Mouse (Mus musculus): ENCODE results near the gene Prss27. TPM values are rescaled to one million over a fixed set of nuclear protein-coding genes. Genes with fewer than 3 reads are reported as not detected.
"Not testable (repeated sequence)": the region's sequence is repeated elsewhere in the genome, so short reads cannot be mapped to it uniquely, and the experiment has no call there.

Gene Prss27
- polyA plus RNA-seq, 1 experiment from 2014 or later, result 0.46 TPM

- no peak for ATAC-seq (ENCODE audit: insufficient number of reproducible peaks, insufficient read depth, low FRiP score, low read depth)
- 89% methylated on average over 3 of the region's 3 CpGs for WGBS
- H3K4me2 ChIP-seq (replicated peaks; ENCODE audit: low read depth, low read length), result no peak overlapping the region
- no peak overlapping the region for H3K27ac ChIP-seq (ENCODE audit: low read length)
- no peak overlapping the region for H3K4me3 ChIP-seq (ENCODE audit: low read depth, low read length)
- peaks cover 11% of the 10 kb centered on the region for H3K4me1 ChIP-seq (ENCODE audit: control insufficient read depth, insufficient read depth, low read length)
- no peaks in the 10 kb centered on the region; the same call in 1 of the 2 replicates for H3K36me3 ChIP-seq (ENCODE audit: control insufficient read depth, insufficient read depth, low read length)
- no peak overlapping the region for H3K9ac ChIP-seq (replicated peaks; ENCODE audit: low read depth, low read length)
- H3K27me3 ChIP-seq (ENCODE audit: control insufficient read depth, insufficient read depth, low read length), result no peaks in the 10 kb centered on the region
- no peaks in the 10 kb centered on the region for H3K9me3 ChIP-seq (ENCODE audit: control insufficient read depth, low read depth, low read length)
Measured at GRCm38 (mm10) chr17:24069531-24069930, 31.6 kb downstream of the Prss27 start.

- Histone ChIP-seq H3K27me3 (ENCODE audit: control insufficient read depth, insufficient read depth, low read length) (no peaks in the 10 kb centered on the region), H3K9ac (replicated peaks; ENCODE audit: low read depth, low read length) (peak within 1 kb of the TSS; percentile 91), H3K36me3 (ENCODE audit: control insufficient read depth, insufficient read depth, low read length) (peaks cover 14% of the 10 kb centered on the region), H3K4me2 (replicated peaks; ENCODE audit: low read depth, low read length) (peak within 1 kb of the TSS; percentile 46), H3K27ac (ENCODE audit: low read length) (peak within 1 kb of the TSS; percentile 69; the same call in 1 of the 2 replicates), H3K4me1 (ENCODE audit: control insufficient read depth, insufficient read depth, low read length) (peaks cover 11% of the 10 kb centered on the region), H3K4me3 (ENCODE audit: low read depth, low read length) (peak within 1 kb of the TSS; percentile 96), H3K9me3 (ENCODE audit: control insufficient read depth, low read depth, low read length) (no peaks in the 10 kb centered on the region)
- ATAC-seq (ENCODE audit: insufficient number of reproducible peaks, insufficient read depth, low FRiP score, low read depth), result peak; percentile 97
- WGBS, result under 1% methylated on average over 62 of the region's 62 CpGs
Measured at GRCm38 (mm10) chr17:24072919-24073696, 35.2 kb downstream of the Prss27 start, which contains the start of gene Kctd5. Gene Kctd5 (minus strand): TSS chr17:24073485.

GRCm38 (mm10) chr17:24077101-24077500 is 39.2 kb downstream of the Prss27 start:
- Histone ChIP-seq H3K27me3 (ENCODE audit: control insufficient read depth, insufficient read depth, low read length) (no peaks in the 10 kb centered on the region), H3K9me3 (ENCODE audit: control insufficient read depth, low read depth, low read length) (no peaks in the 10 kb centered on the region), H3K9ac (replicated peaks; ENCODE audit: low read depth, low read length) (no peak overlapping the region), H3K36me3 (ENCODE audit: control insufficient read depth, insufficient read depth, low read length) (peaks cover 35% of the 10 kb centered on the region), H3K4me1 (ENCODE audit: control insufficient read depth, insufficient read depth, low read length) (peaks cover 3% of the 10 kb centered on the region), H3K4me3 (ENCODE audit: low read depth, low read length) (no peak overlapping the region), H3K27ac (ENCODE audit: low read length) (no peak overlapping the region), H3K4me2 (replicated peaks; ENCODE audit: low read depth, low read length) (no peak overlapping the region)
- 84% methylated on average over 2 of the region's 2 CpGs for whole genome bisulfite sequencing
- no peak for ATAC-seq (ENCODE audit: insufficient number of reproducible peaks, insufficient read depth, low FRiP score, low read depth)

DNA sequence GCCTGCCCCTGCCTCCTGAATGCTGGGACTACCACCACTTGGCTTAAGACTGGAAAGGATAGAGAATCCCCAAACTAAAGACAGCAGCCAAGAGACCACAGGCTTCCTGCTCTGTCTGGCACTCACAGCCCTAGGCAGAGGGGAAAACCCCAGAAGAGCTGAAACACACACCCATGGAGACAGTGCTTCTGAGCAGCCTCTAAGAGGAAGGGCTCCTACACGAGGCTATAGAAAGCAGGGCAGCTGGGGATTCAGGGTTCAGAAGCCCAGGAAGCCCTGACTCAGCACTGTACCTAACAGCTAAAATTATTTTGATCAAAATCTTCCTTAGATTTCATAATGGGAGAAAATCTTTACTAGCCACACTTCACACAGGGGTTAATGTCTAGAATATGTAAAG is 46.6 kb downstream of the Prss27 start:
- H3K36me3 ChIP-seq (ENCODE audit: control insufficient read depth, insufficient read depth, low read length), result peaks cover 35% of the 10 kb centered on the region
- 43% methylated on average over 1 of the region's 1 CpGs for WGBS

DNA sequence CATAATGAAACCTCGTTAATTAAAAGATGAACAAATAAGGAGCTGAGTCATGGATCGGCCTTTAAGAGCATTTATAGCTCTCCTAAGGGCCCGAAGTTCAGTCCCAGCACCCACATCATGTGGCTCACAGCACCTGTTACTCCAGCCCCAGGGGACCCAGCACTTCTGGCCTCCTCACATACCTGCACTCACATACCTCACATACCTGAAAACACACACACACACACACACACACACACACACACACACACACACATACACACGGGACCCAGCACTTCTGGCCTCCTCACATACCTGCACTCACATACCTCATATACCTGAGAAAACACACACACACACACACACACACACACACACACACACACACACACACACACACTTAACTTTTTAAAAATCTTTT is 48.5 kb downstream of the Prss27 start:
- not testable (repeated sequence) for H3K4me2 ChIP-seq (replicated peaks; ENCODE audit: low read depth, low read length); H3K4me3 ChIP-seq (ENCODE audit: low read depth, low read length); H3K9me3 ChIP-seq (ENCODE audit: control insufficient read depth, low read depth, low read length); H3K27me3 ChIP-seq (ENCODE audit: control insufficient read depth, insufficient read depth, low read length); H3K4me1 ChIP-seq (ENCODE audit: control insufficient read depth, insufficient read depth, low read length); H3K27ac ChIP-seq (ENCODE audit: low read length); ATAC-seq (ENCODE audit: insufficient number of reproducible peaks, insufficient read depth, low FRiP score, low read depth); H3K9ac ChIP-seq (replicated peaks; ENCODE audit: low read depth, low read length)
- H3K36me3 ChIP-seq (ENCODE audit: control insufficient read depth, insufficient read depth, low read length), result peaks cover 32% of the 10 kb centered on the region
- WGBS, result 74% methylated on average over 4 of the region's 4 CpGs

More for the DNA sequence above, 46.6 kb downstream of the Prss27 start:
- Histone ChIP-seq H3K27me3 (ENCODE audit: control insufficient read depth, insufficient read depth, low read length) (no peaks in the 10 kb centered on the region), H3K9me3 (ENCODE audit: control insufficient read depth, low read depth, low read length) (no peaks in the 10 kb centered on the region), H3K4me3 (ENCODE audit: low read depth, low read length) (no peak overlapping the region), H3K9ac (replicated peaks; ENCODE audit: low read depth, low read length) (no peak overlapping the region), H3K27ac (ENCODE audit: low read length) (no peak overlapping the region), H3K4me1 (ENCODE audit: control insufficient read depth, insufficient read depth, low read length) (no peaks in the 10 kb centered on the region), H3K4me2 (replicated peaks; ENCODE audit: low read depth, low read length) (no peak overlapping the region)
- ATAC-seq (ENCODE audit: insufficient number of reproducible peaks, insufficient read depth, low FRiP score, low read depth), result no peak

- Histone ChIP-seq H3K27me3 (ENCODE audit: control insufficient read depth, insufficient read depth, low read length) (no peaks in the 10 kb centered on the region), H3K4me3 (ENCODE audit: low read depth, low read length) (no peak overlapping the region), H3K4me1 (ENCODE audit: control insufficient read depth, insufficient read depth, low read length) (no peaks in the 10 kb centered on the region), H3K4me2 (replicated peaks; ENCODE audit: low read depth, low read length) (no peak overlapping the region), H3K36me3 (ENCODE audit: control insufficient read depth, insufficient read depth, low read length) (peaks cover 35% of the 10 kb centered on the region), H3K9me3 (ENCODE audit: control insufficient read depth, low read depth, low read length) (no peaks in the 10 kb centered on the region), H3K9ac (replicated peaks; ENCODE audit: low read depth, low read length) (no peak overlapping the region), H3K27ac (ENCODE audit: low read length) (no peak overlapping the region)
- 95% methylated on average over 1 of the region's 1 CpGs for WGBS
- ATAC-seq (ENCODE audit: insufficient number of reproducible peaks, insufficient read depth, low FRiP score, low read depth), result no peak
Measured at GRCm38 (mm10) chr17:24090575-24090974, 52.6 kb downstream of the Prss27 start.

Small RNAs within 50 kb of the gene (microRNA-seq; reads per million reads assigned to microRNA genes)
- not detected for gene Gm27700

Other genes with a start within 250 kb of the Prss27 start
- 513 and 521 TPM in 2 replicates for gene Srrm2, start 247.6 kb upstream of the Prss27 start, polyA plus RNA-seq (2014; fragmentation: Nextera tagmentation; extraction: Ambion mirVana)
- 1,042 and 1,209 TPM in 2 replicates for gene Elob, start 209.0 kb upstream of the Prss27 start, polyA plus RNA-seq (2014; fragmentation: Nextera tagmentation; extraction: Ambion mirVana)
- not detected in 2 replicates for gene Prss33, start 202.1 kb upstream of the Prss27 start, polyA plus RNA-seq (2014; fragmentation: Nextera tagmentation; extraction: Ambion mirVana)
- 1.1 and 1.6 TPM in 2 replicates for gene Prss32, start 194.3 kb upstream of the Prss27 start, polyA plus RNA-seq (2014; fragmentation: Nextera tagmentation; extraction: Ambion mirVana)
- 1.1 and 2.3 TPM in 2 replicates for gene Prss41, start 194.0 kb upstream of the Prss27 start, polyA plus RNA-seq (2014; fragmentation: Nextera tagmentation; extraction: Ambion mirVana)
- gene Prss21, start 170.1 kb upstream of the Prss27 start, polyA plus RNA-seq (2014; fragmentation: Nextera tagmentation; extraction: Ambion mirVana), result not detected in 2 replicates
- not detected in 2 replicates for gene Dcpp1, start 157.3 kb upstream of the Prss27 start, polyA plus RNA-seq (2014; fragmentation: Nextera tagmentation; extraction: Ambion mirVana)
- not detected in 2 replicates for gene Dcpp2, start 157.3 kb upstream of the Prss27 start, polyA plus RNA-seq (2014; fragmentation: Nextera tagmentation; extraction: Ambion mirVana)
- gene Dcpp3, start 120.7 kb upstream of the Prss27 start, polyA plus RNA-seq (2014; fragmentation: Nextera tagmentation; extraction: Ambion mirVana), result not detected in 2 replicates
- not detected in 2 replicates for gene Sbp, start 96.5 kb upstream of the Prss27 start, polyA plus RNA-seq (2014; fragmentation: Nextera tagmentation; extraction: Ambion mirVana)
- gene Sbpl, start 82.9 kb upstream of the Prss27 start, polyA plus RNA-seq (2014; fragmentation: Nextera tagmentation; extraction: Ambion mirVana), result not detected in 2 replicates
- not detected in 2 replicates for gene Prss30, start 57.6 kb upstream of the Prss27 start, polyA plus RNA-seq (2014; fragmentation: Nextera tagmentation; extraction: Ambion mirVana)
- gene Prss22, start 40.0 kb upstream of the Prss27 start, polyA plus RNA-seq (2014; fragmentation: Nextera tagmentation; extraction: Ambion mirVana), result 1.9 and 3.1 TPM in 2 replicates
- gene Kctd5, start 35.3 kb downstream of the Prss27 start, polyA plus RNA-seq (2014; fragmentation: Nextera tagmentation; extraction: Ambion mirVana), result 58.1 and 61.0 TPM in 2 replicates
- gene Pdpk1, start 112.8 kb downstream of the Prss27 start, polyA plus RNA-seq (2014; fragmentation: Nextera tagmentation; extraction: Ambion mirVana), result 43.9 and 44.3 TPM in 2 replicates
- 28.2 and 29.7 TPM in 2 replicates for gene Amdhd2, start 125.6 kb downstream of the Prss27 start, polyA plus RNA-seq (2014; fragmentation: Nextera tagmentation; extraction: Ambion mirVana)
- gene Atp6v0c, start 131.6 kb downstream of the Prss27 start, polyA plus RNA-seq (2014; fragmentation: Nextera tagmentation; extraction: Ambion mirVana), result 506 and 549 TPM in 2 replicates
- gene Tbc1d24, start 167.4 kb downstream of the Prss27 start, polyA plus RNA-seq (2014; fragmentation: Nextera tagmentation; extraction: Ambion mirVana), result 6.3 and 8.3 TPM in 2 replicates
- gene Ntn3, start 171.4 kb downstream of the Prss27 start, polyA plus RNA-seq (2014; fragmentation: Nextera tagmentation; extraction: Ambion mirVana), result 10.2 and 10.4 TPM in 2 replicates
- gene Tedc2, start 182.7 kb downstream of the Prss27 start, polyA plus RNA-seq (2014; fragmentation: Nextera tagmentation; extraction: Ambion mirVana), result 11.9 and 12.3 TPM in 2 replicates
- 57.6 and 67.1 TPM in 2 replicates for gene Ccnf, start 213.3 kb downstream of the Prss27 start, polyA plus RNA-seq (2014; fragmentation: Nextera tagmentation; extraction: Ambion mirVana)